Mouse (Mus musculus) adrenal gland, postnatal 14 days (tissue): ENCODE data around the gene Fcmr. TPM values are rescaled to one million over a fixed set of nuclear protein-coding genes. Genes with fewer than 3 reads are reported as not detected.

ENCODE experiments used
- DNase-seq: peaks from one replicate; pipeline ENCODE4 v3.0.0; 2021; ENCODE audit warnings: mixed read lengths
- long read RNA-seq, 2 experiments: library from polyadenylated mRNA; stranded (forward); transcript quantifications; one replicate each; pipeline ENCODE4 v2.0.0; 2021
- total RNA-seq: library from RNA; stranded (reverse); gene quantifications from 2 replicates; pipeline ENCODE4 v1.2.3, GENCODE M21; 2021

Fcmr gene
- 2.6 and 17.6 TPM in 2 replicates for total RNA-seq
- long read RNA-seq, experiment 1, partial matches to known transcripts, result 0 of 4 reads
- long read RNA-seq, experiment 1, other reads (novel, unspliced or antisense), result 0 of 4 reads
- long read RNA-seq, experiment 2, result 0 reads

- no peak for DNase-seq
Measured at GRCm38 (mm10) chr1:130865541-130866221, at the start of gene Fcmr. TSS of gene Fcmr (plus strand) at chr1:130865669.

- DNase-seq, result no peak
Measured at GRCm38 (mm10) chr1:130819737-130820136, 45.7 kb upstream of the Fcmr start.

- no peak for DNase-seq
Measured at GRCm38 (mm10) chr1:130820316-130821148, 44.9 kb upstream of the Fcmr start.

GRCm38 (mm10) chr1:130821149-130821471, 44.4 kb upstream of the Fcmr start:
- DNase-seq, result no peak

GRCm38 (mm10) chr1:130821911-130822625, 43.4 kb upstream of the Fcmr start:
- no peak for DNase-seq

GRCm38 (mm10) chr1:130826448-130826847, 39.0 kb upstream of the Fcmr start, which contains the start of gene Pigr:
TSS of gene Pigr (plus strand) at chr1:130826684.
- DNase-seq, result no peak

- no peak for DNase-seq
Measured at GRCm38 (mm10) chr1:130828656-130829055, 36.8 kb upstream of the Fcmr start.

GRCm38 (mm10) chr1:130829906-130830830, 35.3 kb upstream of the Fcmr start:
- no peak for DNase-seq

GRCm38 (mm10) chr1:130832230-130833149, 33.0 kb upstream of the Fcmr start:
- no peak for DNase-seq

GRCm38 (mm10) chr1:130835161-130835936, 30.1 kb upstream of the Fcmr start:
- DNase-seq, result no peak

- DNase-seq, result peak; percentile 11
Measured at GRCm38 (mm10) chr1:130838288-130838687, 27.2 kb upstream of the Fcmr start.

- no peak for DNase-seq
Measured at GRCm38 (mm10) chr1:130840599-130841379, 24.7 kb upstream of the Fcmr start.

GRCm38 (mm10) chr1:130841621-130842020, 23.8 kb upstream of the Fcmr start:
- no peak for DNase-seq

GRCm38 (mm10) chr1:130844516-130844915, 21.0 kb upstream of the Fcmr start:
- DNase-seq, result no peak

GRCm38 (mm10) chr1:130849530-130850214, 15.8 kb upstream of the Fcmr start:
- DNase-seq, result no peak

GRCm38 (mm10) chr1:130850405-130850804, 15.1 kb upstream of the Fcmr start:
- DNase-seq, result no peak

- DNase-seq, result no peak
Measured at GRCm38 (mm10) chr1:130854819-130855218, 10.7 kb upstream of the Fcmr start.

- no peak for DNase-seq
Measured at GRCm38 (mm10) chr1:130855723-130856122, 9.7 kb upstream of the Fcmr start.
